Mouse (Mus musculus) heart, adult 2 months (tissue): ENCODE results near the gene Fto.

Experiments
- CTCF ChIP-seq: fragments of 200-600 bp; IDR thresholded peaks from 2 replicates; pipeline ENCODE4 v1.8.1; 2022; ENCODE audit warnings: antibody characterized with exemption, mild to moderate bottlenecking, moderate library complexity
- EP300 ChIP-seq: fragments of 200-500 bp; IDR thresholded peaks from 2 replicates; pipeline ENCODE4 v1.6.1; 2011; ENCODE audit warnings: low read depth, low read length, control low read depth; ENCODE audit not compliant: insufficient read depth
- POLR2A ChIP-seq: fragments of 200-500 bp; IDR thresholded peaks from 2 replicates; pipeline ENCODE4 v1.6.1; 2011; ENCODE audit warnings: mild to moderate bottlenecking, low read depth, low read length, control low read depth; ENCODE audit not compliant: insufficient read depth

- TF ChIP-seq CTCF (no peak), POLR2A (no peak), EP300 (no peak)
Measured at GRCm38 (mm10) chr8:91611191-91611590, 297.9 kb downstream of the Fto start.
